Mouse (Mus musculus) MEL (cell line): Measurements from ENCODE around the gene Wdr82. TPM values are rescaled to one million over a fixed set of nuclear protein-coding genes. Genes with fewer than 3 reads are reported as not detected.
A peak's percentile ranks its signal among the peaks of the same experiment; 100 is the strongest.

Source experiments
- DNase-seq: peaks from one replicate; pipeline ENCODE4 v3.0.0; 2011; ENCODE audit warnings: low read depth, low spot score
- H3K27ac ChIP-seq: 2 replicates; pipeline ENCODE4 v1.5.1; 2012; ENCODE audit warnings: low read depth, mild to moderate bottlenecking, control low read depth, low read length, moderate library complexity; ENCODE audit not compliant: control insufficient read depth
- H3K27me3 ChIP-seq, 2 experiments: fragments of 150-350 bp in 1 of 2; sonication (generic) in 1 of 2; 2 replicates each; pipeline ENCODE4 v1.6.1; 2012; ENCODE audit warnings: low read length in 2 of 2, mild to moderate bottlenecking in 2 of 2, improper control_type of control experiment in 1 of 2, moderate library complexity in 1 of 2; ENCODE audit not compliant: insufficient read depth in 2 of 2, control insufficient read depth in 1 of 2
- H3K36me3 ChIP-seq, 2 experiments: 2 replicates each; pipeline ENCODE4 v1.6.1; 2012 to 2014; ENCODE audit warnings: low read length in 2 of 2, improper control_type of control experiment in 1 of 2, inconsistent platforms in 1 of 2, mild to moderate bottlenecking in 1 of 2; ENCODE audit not compliant: insufficient read depth in 2 of 2, control insufficient read depth in 1 of 2
- H3K4me1 ChIP-seq, 2 experiments: fragments of 150-350 bp in 1 of 2; sonication (generic) in 1 of 2; 2 replicates each; pipeline ENCODE4 v1.6.1; 2012; ENCODE audit warnings: low read length in 2 of 2, improper control_type of control experiment in 1 of 2, mild to moderate bottlenecking in 1 of 2; ENCODE audit not compliant: insufficient read depth in 2 of 2, control insufficient read depth in 1 of 2
- H3K4me3 ChIP-seq, 2 experiments: fragments of 150-350 bp in 1 of 2; sonication (generic) in 1 of 2; 2 replicates each; pipeline ENCODE4 v1.5.1; 2012; ENCODE audit warnings: low read depth in 2 of 2, low read length in 2 of 2, mild to moderate bottlenecking in 2 of 2, moderate library complexity in 2 of 2, control low read depth in 1 of 2, improper control_type of control experiment in 1 of 2; ENCODE audit not compliant: control insufficient read depth in 1 of 2, insufficient read depth in 1 of 2
- H3K79me2 ChIP-seq: 2 replicates; pipeline ENCODE4 v1.6.1; 2012; ENCODE audit warnings: mild to moderate bottlenecking, low read length, moderate library complexity; ENCODE audit not compliant: control insufficient read depth, poor library complexity, insufficient read depth
- H3K9ac ChIP-seq: 2 replicates; pipeline ENCODE4 v1.6.1; 2012; ENCODE audit warnings: low read depth, mild to moderate bottlenecking, control low read depth, low read length, moderate library complexity; ENCODE audit not compliant: control insufficient read depth, poor library complexity, severe bottlenecking
- H3K9me3 ChIP-seq: fragments of 150-350 bp; sonication (generic); replicated peaks from 2 replicates; pipeline ENCODE4 v1.6.1; 2012; ENCODE audit warnings: mild to moderate bottlenecking, low read length, improper control_type of control experiment, moderate library complexity; ENCODE audit not compliant: insufficient read depth
- CHD2 ChIP-seq: IDR thresholded peaks from 2 replicates; pipeline ENCODE4 v1.6.1; 2011; ENCODE audit warnings: low read length, improper control_type of control experiment
- EP300 ChIP-seq, 2 experiments: IDR thresholded peaks; 2 replicates each; pipeline ENCODE4 v1.6.1; 2011; ENCODE audit warnings: improper control_type of control experiment in 2 of 2, low read length in 2 of 2, low read depth in 1 of 2, mild to moderate bottlenecking in 1 of 2
- GABPA ChIP-seq: IDR thresholded peaks from 2 replicates; pipeline ENCODE4 v1.6.1; 2012; ENCODE audit warnings: low read depth, mild to moderate bottlenecking, inconsistent platforms, low read length, improper control_type of control experiment, moderate library complexity
- GATA1 ChIP-seq: IDR thresholded peaks from 2 replicates; pipeline ENCODE4 v1.6.1; 2011; ENCODE audit warnings: low read depth, low read length, improper control_type of control experiment
- HCFC1 ChIP-seq: IDR thresholded peaks from 2 replicates; pipeline ENCODE4 v1.6.1; 2012; ENCODE audit warnings: low read depth, mild to moderate bottlenecking, inconsistent platforms, low read length, improper control_type of control experiment, moderate library complexity
- MEF2A ChIP-seq: IDR thresholded peaks from 2 replicates; pipeline ENCODE4 v1.6.1; 2014; ENCODE audit warnings: low read depth, mild to moderate bottlenecking, inconsistent platforms, low read length, improper control_type of control experiment; ENCODE audit not compliant: poor library complexity, insufficient replicate concordance, severe bottlenecking; ENCODE audit errors: extremely low read depth
- MXI1 ChIP-seq: IDR thresholded peaks from 2 replicates; pipeline ENCODE4 v1.6.1; 2011; ENCODE audit warnings: mild to moderate bottlenecking, low read depth, low read length, improper control_type of control experiment
- MYB ChIP-seq: IDR thresholded peaks from 2 replicates; pipeline ENCODE4 v1.6.1; 2011; ENCODE audit warnings: mild to moderate bottlenecking, low read depth, low read length, improper control_type of control experiment
- NRF1 ChIP-seq: IDR thresholded peaks from 2 replicates; pipeline ENCODE4 v1.6.1; 2014; ENCODE audit warnings: low read depth, mild to moderate bottlenecking, inconsistent platforms, low read length, improper control_type of control experiment, moderate library complexity; ENCODE audit not compliant: poor library complexity, insufficient read depth, severe bottlenecking
- POLR2AphosphoS2 ChIP-seq: IDR thresholded peaks from 2 replicates; pipeline ENCODE4 v1.6.1; 2011; ENCODE audit warnings: low read length, improper control_type of control experiment
- POLR2AphosphoS5 ChIP-seq: IDR thresholded peaks from 2 replicates; pipeline ENCODE4 v1.6.1; 2012; ENCODE audit warnings: low read depth, borderline replicate concordance, mild to moderate bottlenecking, inconsistent platforms, low read length, moderate library complexity, mixed read lengths
- RAD21 ChIP-seq: IDR thresholded peaks from 2 replicates; pipeline ENCODE4 v1.6.1; 2011; ENCODE audit warnings: mild to moderate bottlenecking, low read depth, low read length, improper control_type of control experiment
- TAL1 ChIP-seq: IDR thresholded peaks from 2 replicates; pipeline ENCODE4 v1.6.1; 2012; ENCODE audit warnings: mild to moderate bottlenecking, inconsistent platforms, low read length, moderate library complexity, mixed read lengths
- TBP ChIP-seq: IDR thresholded peaks from 2 replicates; pipeline ENCODE4 v1.8.0; 2011; ENCODE audit warnings: low read depth, low read length, improper control_type of control experiment
- ZKSCAN1 ChIP-seq: IDR thresholded peaks from 2 replicates; pipeline ENCODE4 v1.6.1; 2012; ENCODE audit warnings: low read depth, mild to moderate bottlenecking, inconsistent platforms, low read length, improper control_type of control experiment, moderate library complexity
- ZNF384 ChIP-seq: IDR thresholded peaks from 2 replicates; pipeline ENCODE4 v1.6.1; 2012; ENCODE audit warnings: low read depth, mild to moderate bottlenecking, inconsistent platforms, low read length, improper control_type of control experiment
- polyA plus RNA-seq, 2 experiments: library from polyadenylated mRNA; stranded (reverse) in 1 of 2; unstranded in 1 of 2; fragments of >175 nt in 1 of 2; fragments of >200 nt in 1 of 2; gene quantifications; 2 replicates each; pipeline versions ENCODE4 v1.2.1 to v1.2.4; 2012; ENCODE audit warnings: low replicate concordance in 2 of 2, low read depth in 1 of 2; ENCODE audit not compliant: insufficient read length in 2 of 2, insufficient read depth in 1 of 2, missing spikeins in 1 of 2
- total RNA-seq: library from RNA; depleted of rRNA; stranded (reverse); fragments of 300-350 nt; gene quantifications from 2 replicates; pipeline ENCODE4 v1.2.3, GENCODE M21; 2012

Gene Wdr82
- total and polyA plus RNA-seq, 3 experiments = 41.7 to 108 (median 72.2) TPM

GRCm38 (mm10) chr9:106159784-106160301 is 10.9 kb upstream of the Wdr82 start (continued):
- TF ChIP-seq MXI1 (no peak), GABPA (no peak)

DNA sequence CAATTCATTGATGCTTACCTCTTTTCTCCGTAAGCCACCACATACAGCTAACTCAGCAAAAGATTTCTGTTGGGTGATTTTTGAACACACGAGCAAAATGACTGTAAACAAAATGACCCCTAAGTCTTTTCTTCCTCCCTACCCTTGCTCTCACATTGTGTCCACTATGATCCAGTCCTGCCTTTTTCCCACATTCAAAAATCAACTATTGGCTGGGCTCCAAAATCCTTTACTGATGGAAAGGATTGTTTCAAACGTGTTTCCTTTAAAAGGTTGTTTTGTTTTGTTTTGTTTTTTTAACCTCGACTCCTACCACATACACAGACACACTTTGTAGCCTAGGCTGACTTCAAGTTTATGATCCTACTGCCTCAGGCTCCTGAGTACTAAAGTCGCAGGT is 10.3 kb upstream of the Wdr82 start:
- Histone ChIP-seq H3K4me3 (peak overlapping the region; percentile 73 to 77), H3K79me2 (no peaks in the 10 kb centered on the region; the same call in 1 of the 2 replicates), H3K27me3 (no peaks in the 10 kb centered on the region), H3K9me3 (no peaks in the 10 kb centered on the region), H3K9ac (peak overlapping the region; percentile 73)
- DNase-seq = no peak
- TF ChIP-seq MEF2A (no peak), NRF1 (no peak), POLR2AphosphoS5 (no peak), HCFC1 (no peak), EP300 (IDR thresholded peaks at IDR 0.05; ENCODE audit: low read depth in 1 of 2, low read length in 2 of 2) (no peak), TAL1 (no peak), CHD2 (no peak), TBP (no peak), MYB (no peak), ZKSCAN1 (no peak)
- TF ChIP-seq, all 39 proteins: peak for 0
- H3K4me1 ChIP-seq = peaks cover 2 to 6% of the 10 kb centered on the region in 2 experiments; a peak in 3 of 4 replicates
- H3K27ac ChIP-seq = peak overlapping the region; percentile 75
- H3K36me3 ChIP-seq = peaks cover 0 to 2% of the 10 kb centered on the region in 2 experiments; a peak in 1 of 4 replicates

DNA sequence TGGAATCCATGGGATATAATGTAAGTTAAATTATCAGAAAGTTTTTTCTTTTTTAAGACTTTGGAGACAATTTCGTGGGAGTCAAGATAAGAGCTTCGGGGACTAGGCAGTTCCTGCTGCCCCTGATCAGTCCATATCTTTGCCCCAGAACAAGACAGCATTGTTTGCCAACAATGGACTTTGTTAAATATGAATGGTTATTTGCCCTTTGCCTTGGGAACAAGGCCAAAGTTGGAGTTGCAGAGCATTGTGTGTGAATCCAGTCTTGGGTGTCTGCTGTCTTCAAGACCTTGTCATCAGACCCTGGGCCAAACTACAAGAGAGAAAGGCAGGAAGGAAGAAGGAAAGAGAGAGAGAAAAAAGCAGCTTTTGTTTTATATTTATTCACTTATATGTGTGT is 4.0 kb upstream of the Wdr82 start:
- no peak for DNase-seq
- Histone ChIP-seq H3K4me1 (peaks cover 3 to 12% of the 10 kb centered on the region in 2 experiments), H3K9me3 (no peaks in the 10 kb centered on the region), H3K79me2 (peaks cover 10% of the 10 kb centered on the region), H3K9ac (no peak overlapping the region), H3K27ac (no peak overlapping the region), H3K4me3 (no peak overlapping the region), H3K36me3 (peaks cover 0 to 5% of the 10 kb centered on the region in 2 experiments; a peak in 2 of 4 replicates), H3K27me3 (no peaks in the 10 kb centered on the region)
- TF ChIP-seq POLR2AphosphoS5 (no peak), POLR2AphosphoS2 (no peak), ZNF384 (no peak), GATA1 (0 out of 2 replicates have a peak, but pooled peaks have one; percentile 18), RAD21 (no peak)
